ENCODE assay signal across 15 mouse cellular contexts in the genomic region with DNA sequence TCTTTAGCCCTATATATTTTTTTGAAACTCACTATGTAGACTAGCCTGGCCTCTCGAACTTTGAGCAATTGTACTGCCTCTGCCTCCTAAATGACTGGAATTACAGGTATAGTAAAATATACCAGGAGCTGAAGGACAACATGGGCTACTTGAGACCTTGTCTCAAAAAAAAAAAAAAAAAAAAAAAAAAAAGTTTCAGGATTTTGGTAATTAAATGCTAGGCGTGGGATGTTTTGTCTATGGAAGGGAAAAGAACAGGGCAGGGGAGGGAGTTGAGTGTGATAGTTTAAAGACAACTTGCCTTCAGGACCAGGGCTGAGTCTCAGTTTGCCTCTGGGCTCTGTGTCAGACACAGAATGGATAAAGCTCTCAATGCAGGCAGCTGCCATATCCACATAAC. TPM values are rescaled to one million over a fixed set of nuclear protein-coding genes. Genes with fewer than 3 reads are reported as not detected.
DNase-seq lines count a peak whose midpoint lies in the region; ATAC-seq and TF ChIP-seq lines count a peak whose summit lies in the region.
"Had no signal": no experiment of that assay in that cellular context is flagged by ENCODE, and none has a peak within 500 bp of the region (broad histone marks: within the 10 kb centered on the region; RNA-seq: fewer than 3 reads in every experiment).

No protein-coding gene starts in this region.

- WGBS in kidney, embryonic 14.5 days, result 74% methylated on average over 2 of the region's 2 CpGs
- 79% methylated on average over 2 of the region's 2 CpGs for WGBS in stomach, embryonic 16.5 days
- WGBS in stomach, postnatal 0 days, result 78% methylated on average over 2 of the region's 2 CpGs
- 72% methylated on average over 2 of the region's 2 CpGs for WGBS in limb, embryonic 15.5 days

- H3K4me1 ChIP-seq in kidney, embryonic 14.5 days (ENCODE audit: control insufficient read depth, insufficient read depth, low read length), result peaks cover 28% of the 10 kb centered on the region
- H3K4me1 ChIP-seq in stomach, embryonic 16.5 days (ENCODE audit: control insufficient read depth, insufficient read depth, low read length), result peaks cover 29% of the 10 kb centered on the region
- peaks cover 5% of the 10 kb centered on the region for H3K4me1 ChIP-seq in stomach, postnatal 0 days (replicated peaks; ENCODE audit: control insufficient read depth, insufficient read depth)
- H3K4me1 ChIP-seq in limb, embryonic 15.5 days, result peaks cover 43% of the 10 kb centered on the region

- no peak for TF ChIP-seq CTCF in stomach, postnatal 0 days (IDR thresholded peaks at IDR 0.05; ENCODE audit: low read depth)

- H3K4me3 ChIP-seq in kidney, embryonic 14.5 days (ENCODE audit: low read length), result no peak overlapping the region
- H3K4me3 ChIP-seq in stomach, embryonic 16.5 days (replicated peaks; ENCODE audit: low read length), result no peak overlapping the region
- H3K4me3 ChIP-seq in stomach, postnatal 0 days (ENCODE audit: low read depth, low read length), result no peak overlapping the region
- H3K4me3 ChIP-seq in limb, embryonic 15.5 days, result no peak overlapping the region

- H3K9me3 ChIP-seq in kidney, embryonic 14.5 days (ENCODE audit: control insufficient read depth, low read length), result no peaks in the 10 kb centered on the region
- H3K9me3 ChIP-seq in stomach, embryonic 16.5 days (replicated peaks; ENCODE audit: control insufficient read depth, low read length), result no peaks in the 10 kb centered on the region
- H3K9me3 ChIP-seq in stomach, postnatal 0 days (ENCODE audit: control insufficient read depth, low read length), result no peaks in the 10 kb centered on the region
- H3K9me3 ChIP-seq in limb, embryonic 15.5 days, result no peaks in the 10 kb centered on the region

- peaks cover 46% of the 10 kb centered on the region for H3K36me3 ChIP-seq in kidney, embryonic 14.5 days (ENCODE audit: control insufficient read depth, insufficient read depth, low read length)
- peaks cover 31% of the 10 kb centered on the region for H3K36me3 ChIP-seq in stomach, embryonic 16.5 days (ENCODE audit: control insufficient read depth, insufficient read depth, low read length)
- peaks cover 19% of the 10 kb centered on the region for H3K36me3 ChIP-seq in stomach, postnatal 0 days (ENCODE audit: control insufficient read depth, insufficient read depth, low read length)
- peaks cover 47% of the 10 kb centered on the region for H3K36me3 ChIP-seq in limb, embryonic 15.5 days

- no peak overlapping the region for H3K4me2 ChIP-seq in kidney, embryonic 14.5 days (replicated peaks; ENCODE audit: low read depth, low read length)
- H3K4me2 ChIP-seq in stomach, embryonic 16.5 days (ENCODE audit: low read depth, low read length), result 0 out of 2 replicates have a peak overlapping the region, but pooled peaks have one; percentile 87
- no peak overlapping the region for H3K4me2 ChIP-seq in stomach, postnatal 0 days (replicated peaks; ENCODE audit: low read depth)
- H3K4me2 ChIP-seq in limb, embryonic 15.5 days, result no peak overlapping the region

- no peak for ATAC-seq in kidney, embryonic 14.5 days (ENCODE audit: low FRiP score, low TSS enrichment)
- no peak for ATAC-seq in stomach, embryonic 16.5 days (ENCODE audit: insufficient read depth, low FRiP score)
- ATAC-seq in stomach, postnatal 0 days (ENCODE audit: low FRiP score, low TSS enrichment), result no peak
- ATAC-seq in limb, embryonic 15.5 days (ENCODE audit: insufficient number of reproducible peaks, low FRiP score, low TSS enrichment, low read depth), result no peak

- H3K27me3 ChIP-seq in kidney, embryonic 14.5 days (ENCODE audit: control insufficient read depth, insufficient read depth, low read length), result no peaks in the 10 kb centered on the region
- no peaks in the 10 kb centered on the region for H3K27me3 ChIP-seq in stomach, embryonic 16.5 days (ENCODE audit: control insufficient read depth, insufficient read depth, low read length)
- H3K27me3 ChIP-seq in stomach, postnatal 0 days (ENCODE audit: control insufficient read depth, insufficient read depth, low read length), result no peaks in the 10 kb centered on the region
- no peaks in the 10 kb centered on the region for H3K27me3 ChIP-seq in limb, embryonic 15.5 days

- DNase-seq in kidney, adult 18-20 months, result no peak
- DNase-seq in stomach, postnatal 0 days (ENCODE audit: low spot score), result no peak
- no peak for DNase-seq in cerebellum, postnatal 25 days
- DNase-seq in cerebellum, postnatal 14 days, result no peak
- DNase-seq: adrenal gland, postnatal 14 days; heart, postnatal 14 days; kidney, adult 9 months; lung, postnatal 14 days; right cerebral cortex, postnatal 25 days; thymus, postnatal 36 days had no signal

- no peak overlapping the region for H3K27ac ChIP-seq in kidney, embryonic 14.5 days (ENCODE audit: low read depth, low read length)
- H3K27ac ChIP-seq in stomach, embryonic 16.5 days (ENCODE audit: low read length), result no peak overlapping the region
- no peak overlapping the region for H3K27ac ChIP-seq in stomach, postnatal 0 days (replicated peaks)
- H3K27ac ChIP-seq in limb, embryonic 15.5 days, result 0 out of 2 replicates have a peak overlapping the region, but pooled peaks have one; percentile 47

- no peak for TF ChIP-seq EP300 in stomach, postnatal 0 days (optimal IDR thresholded peaks at IDR 0.05)

- 0 out of 2 replicates have a peak overlapping the region, but pooled peaks have one; percentile 96 for H3K9ac ChIP-seq in kidney, embryonic 14.5 days (ENCODE audit: low read depth, low read length)
- H3K9ac ChIP-seq in stomach, embryonic 16.5 days (ENCODE audit: low read length), result no peak overlapping the region
- H3K9ac ChIP-seq in stomach, postnatal 0 days (ENCODE audit: low read length), result no peak overlapping the region
- no peak overlapping the region for H3K9ac ChIP-seq in limb, embryonic 15.5 days

RNA-seq across cellular contexts. Expression of gene P4hb, which starts 2.0 kb away (rescaled TPM):
- 558 and 716 TPM in 2 replicates for polyA plus RNA-seq in kidney, embryonic 14.5 days (2014; fragmentation: Nextera tagmentation; extraction: Ambion mirVana)
- 1,026 and 1,183 TPM in 2 replicates for polyA plus RNA-seq in stomach, embryonic 16.5 days (2015; fragmentation: Nextera tagmentation; extraction: Ambion mirVana)
- polyA plus RNA-seq in stomach, postnatal 0 days (2015; fragmentation: Nextera tagmentation; extraction: Ambion mirVana), result 858 and 892 TPM in 2 replicates
- 1,021 and 1,099 TPM in 2 replicates for polyA plus RNA-seq in limb, embryonic 15.5 days (2015; fragmentation: Nextera tagmentation; extraction: Ambion mirVana)

RNA-seq across cellular contexts. Expression of gene Arhgdia, which starts 6.4 kb away (rescaled TPM):
- 454 and 612 TPM in 2 replicates for polyA plus RNA-seq in kidney, embryonic 14.5 days (2014; fragmentation: Nextera tagmentation; extraction: Ambion mirVana)
- 543 and 584 TPM in 2 replicates for polyA plus RNA-seq in stomach, embryonic 16.5 days (2015; fragmentation: Nextera tagmentation; extraction: Ambion mirVana)
- 352 and 362 TPM in 2 replicates for polyA plus RNA-seq in stomach, postnatal 0 days (2015; fragmentation: Nextera tagmentation; extraction: Ambion mirVana)
- 581 and 641 TPM in 2 replicates for polyA plus RNA-seq in limb, embryonic 15.5 days (2015; fragmentation: Nextera tagmentation; extraction: Ambion mirVana)

RNA-seq across cellular contexts. Expression of gene Alyref, which starts 23.1 kb away (rescaled TPM):
- 594 and 799 TPM in 2 replicates for polyA plus RNA-seq in kidney, embryonic 14.5 days (2014; fragmentation: Nextera tagmentation; extraction: Ambion mirVana)
- polyA plus RNA-seq in stomach, embryonic 16.5 days (2015; fragmentation: Nextera tagmentation; extraction: Ambion mirVana), result 37.0 and 55.5 TPM in 2 replicates
- polyA plus RNA-seq in stomach, postnatal 0 days (2015; fragmentation: Nextera tagmentation; extraction: Ambion mirVana), result 213 TPM in 2 replicates
- polyA plus RNA-seq in limb, embryonic 15.5 days (2015; fragmentation: Nextera tagmentation; extraction: Ambion mirVana), result 342 and 405 TPM in 2 replicates

RNA-seq across cellular contexts. Expression of gene Anapc11, which starts 23.2 kb away (rescaled TPM):
- polyA plus RNA-seq in kidney, embryonic 14.5 days (2014; fragmentation: Nextera tagmentation; extraction: Ambion mirVana), result 212 and 242 TPM in 2 replicates
- 176 and 181 TPM in 2 replicates for polyA plus RNA-seq in stomach, embryonic 16.5 days (2015; fragmentation: Nextera tagmentation; extraction: Ambion mirVana)
- polyA plus RNA-seq in stomach, postnatal 0 days (2015; fragmentation: Nextera tagmentation; extraction: Ambion mirVana), result 121 and 126 TPM in 2 replicates
- 212 and 215 TPM in 2 replicates for polyA plus RNA-seq in limb, embryonic 15.5 days (2015; fragmentation: Nextera tagmentation; extraction: Ambion mirVana)

RNA-seq across cellular contexts. Expression of gene Ppp1r27, which starts 24.1 kb away (rescaled TPM):
- 0.58 and 0.89 TPM in 2 replicates for polyA plus RNA-seq in kidney, embryonic 14.5 days (2014; fragmentation: Nextera tagmentation; extraction: Ambion mirVana)
- polyA plus RNA-seq in stomach, embryonic 16.5 days (2015; fragmentation: Nextera tagmentation; extraction: Ambion mirVana), result 2.9 TPM in 1 of 2 replicates, not detected in the other
- not detected in 2 replicates for polyA plus RNA-seq in stomach, postnatal 0 days (2015; fragmentation: Nextera tagmentation; extraction: Ambion mirVana)
- 3.2 and 11.9 TPM in 2 replicates for polyA plus RNA-seq in limb, embryonic 15.5 days (2015; fragmentation: Nextera tagmentation; extraction: Ambion mirVana)
- polyA plus RNA-seq: cortical plate, adult 2 months; erythroblast, embryonic 14.5 days had no signal
